Mouse (Mus musculus) limb, embryonic 12.5 days (tissue): ENCODE measurements around the gene Cdyl. TPM values are rescaled to one million over a fixed set of nuclear protein-coding genes. Genes with fewer than 3 reads are reported as not detected.

Source experiments
- ATAC-seq: fragments of 200-750 bp; cut with Nextera tagmentation; 2 replicates; pipeline ENCODE4 v1.8.0; 2017; ENCODE audit warnings: low read depth, moderate TSS enrichment; ENCODE audit not compliant: insufficient number of reproducible peaks, insufficient read depth, low FRiP score, low TSS enrichment
- H3K27ac ChIP-seq: fragments of 300-500 bp; sonication (generic); 2 replicates; pipeline ENCODE4 v1.5.1; 2016; ENCODE audit warnings: mild to moderate bottlenecking, moderate library complexity
- H3K27me3 ChIP-seq: fragments of 300-500 bp; sonication (generic); 2 replicates; pipeline ENCODE4 v1.6.1; 2016; ENCODE audit warnings: mild to moderate bottlenecking, moderate library complexity
- H3K36me3 ChIP-seq: fragments of 300-500 bp; sonication (generic); 2 replicates; pipeline ENCODE4 v1.6.1; 2016; ENCODE audit warnings: mild to moderate bottlenecking, moderate library complexity
- H3K4me1 ChIP-seq: fragments of 300-500 bp; sonication (generic); replicated peaks from 2 replicates; pipeline ENCODE4 v1.6.1; 2016
- H3K4me2 ChIP-seq: fragments of 300-500 bp; sonication (generic); 2 replicates; pipeline ENCODE4 v1.6.1; 2016; ENCODE audit warnings: mild to moderate bottlenecking, moderate library complexity
- H3K4me3 ChIP-seq: fragments of 300-500 bp; sonication (generic); replicated peaks from 2 replicates; pipeline ENCODE4 v1.5.1; 2016; ENCODE audit warnings: mild to moderate bottlenecking
- H3K9ac ChIP-seq: fragments of 300-500 bp; sonication (generic); replicated peaks from 2 replicates; pipeline ENCODE4 v1.6.1; 2016; ENCODE audit warnings: mild to moderate bottlenecking, moderate library complexity
- H3K9me3 ChIP-seq: fragments of 300-500 bp; sonication (generic); 2 replicates; pipeline ENCODE4 v1.6.1; 2016; ENCODE audit warnings: mild to moderate bottlenecking, moderate library complexity
- WGBS: fragments of 180-500 bp; shearing (Covaris S2); methylation state at CpG from one replicate; pipeline ENCODE4 v1.1.7; 2016; 5-methylcytosine and 5-hydroxymethylcytosine counted together
- polyA plus RNA-seq: library from polyadenylated mRNA; unstranded; fragments of >200 nt; fragmentation: Nextera tagmentation; extraction: Ambion mirVana; gene quantifications from 2 replicates; pipeline ENCODE4 v1.2.1, GENCODE M21; 2016

Cdyl gene
- polyA plus RNA-seq, 1 experiment from 2014 or later = 20.7 TPM

- Histone ChIP-seq H3K4me3 (no peak overlapping the region), H3K9me3 (no peaks in the 10 kb centered on the region), H3K27me3 (no peaks in the 10 kb centered on the region), H3K4me1 (peaks cover 48% of the 10 kb centered on the region), H3K4me2 (no peak overlapping the region), H3K9ac (no peak overlapping the region), H3K36me3 (peaks cover 28% of the 10 kb centered on the region), H3K27ac (no peak overlapping the region)
- no peak for ATAC-seq
- 75% methylated on average over 7 of the region's 7 CpGs for WGBS
Measured at GRCm38 (mm10) chr13:35813348-35814127, 153.9 kb downstream of the Cdyl start.

GRCm38 (mm10) chr13:35815205-35815726 lies 155.6 kb downstream of the Cdyl start:
- H3K36me3 ChIP-seq = peaks cover 40% of the 10 kb centered on the region
- no peaks in the 10 kb centered on the region for H3K27me3 ChIP-seq
- H3K27ac ChIP-seq = no peak overlapping the region
- H3K4me1 ChIP-seq = peaks cover 37% of the 10 kb centered on the region
- no peak overlapping the region for H3K4me2 ChIP-seq
- WGBS = 91% methylated on average over 8 of the region's 8 CpGs
- H3K9me3 ChIP-seq = no peaks in the 10 kb centered on the region
- no peak overlapping the region for H3K4me3 ChIP-seq
- no peak overlapping the region for H3K9ac ChIP-seq
- no peak for ATAC-seq

GRCm38 (mm10) chr13:35815782-35816368 lies 156.2 kb downstream of the Cdyl start:
- no peak overlapping the region for H3K4me3 ChIP-seq
- H3K36me3 ChIP-seq = peaks cover 40% of the 10 kb centered on the region
- no peak overlapping the region for H3K27ac ChIP-seq
- no peak overlapping the region for H3K4me2 ChIP-seq
- no peaks in the 10 kb centered on the region for H3K27me3 ChIP-seq
- peaks cover 40% of the 10 kb centered on the region for H3K4me1 ChIP-seq
- no peaks in the 10 kb centered on the region for H3K9me3 ChIP-seq
- ATAC-seq = 0 out of 2 replicates have a peak, but pooled peaks have one; percentile 11
- WGBS = 86% methylated on average over 16 of the region's 16 CpGs
- H3K9ac ChIP-seq = no peak overlapping the region

- H3K4me2 ChIP-seq = no peak overlapping the region
- ATAC-seq = no peak
- H3K9me3 ChIP-seq = no peaks in the 10 kb centered on the region
- H3K9ac ChIP-seq = no peak overlapping the region
- peaks cover 40% of the 10 kb centered on the region for H3K36me3 ChIP-seq
- no peak overlapping the region for H3K27ac ChIP-seq
- WGBS = 79% methylated on average over 3 of the region's 3 CpGs
- H3K4me3 ChIP-seq = no peak overlapping the region
- H3K4me1 ChIP-seq = peaks cover 39% of the 10 kb centered on the region
- no peaks in the 10 kb centered on the region for H3K27me3 ChIP-seq
Measured at GRCm38 (mm10) chr13:35817626-35818025, 158.0 kb downstream of the Cdyl start.

GRCm38 (mm10) chr13:35818060-35818459 lies 158.4 kb downstream of the Cdyl start:
- peaks cover 42% of the 10 kb centered on the region for H3K4me1 ChIP-seq
- no peak overlapping the region for H3K4me2 ChIP-seq
- peaks cover 40% of the 10 kb centered on the region for H3K36me3 ChIP-seq
- WGBS = 83% methylated on average over 4 of the region's 4 CpGs
- H3K27ac ChIP-seq = no peak overlapping the region
- H3K9ac ChIP-seq = no peak overlapping the region
- ATAC-seq = no peak
- no peak overlapping the region for H3K4me3 ChIP-seq
- H3K27me3 ChIP-seq = no peaks in the 10 kb centered on the region
- no peaks in the 10 kb centered on the region for H3K9me3 ChIP-seq

GRCm38 (mm10) chr13:35821821-35822454 lies 162.3 kb downstream of the Cdyl start:
- Histone ChIP-seq H3K4me3 (no peak overlapping the region), H3K27ac (peak overlapping the region; percentile 41; the same call in 1 of the 2 replicates), H3K9ac (no peak overlapping the region), H3K27me3 (no peaks in the 10 kb centered on the region), H3K9me3 (no peaks in the 10 kb centered on the region), H3K36me3 (peaks cover 54% of the 10 kb centered on the region), H3K4me2 (no peak overlapping the region), H3K4me1 (peaks cover 22% of the 10 kb centered on the region)
- ATAC-seq = no peak
- WGBS = 60% methylated on average over 10 of the region's 10 CpGs

GRCm38 (mm10) chr13:35822795-35823194 lies 163.2 kb downstream of the Cdyl start:
- H3K27ac ChIP-seq = no peak overlapping the region
- no peaks in the 10 kb centered on the region for H3K9me3 ChIP-seq
- H3K27me3 ChIP-seq = no peaks in the 10 kb centered on the region
- H3K4me3 ChIP-seq = no peak overlapping the region
- no peak for ATAC-seq
- peaks cover 50% of the 10 kb centered on the region for H3K36me3 ChIP-seq
- 55% methylated on average over 8 of the region's 8 CpGs for WGBS
- no peak overlapping the region for H3K9ac ChIP-seq
- H3K4me1 ChIP-seq = peaks cover 22% of the 10 kb centered on the region
- H3K4me2 ChIP-seq = no peak overlapping the region

- 89% methylated on average over 2 of the region's 2 CpGs for WGBS
- Histone ChIP-seq H3K9ac (no peak overlapping the region), H3K27ac (no peak overlapping the region), H3K27me3 (no peaks in the 10 kb centered on the region), H3K4me3 (no peak overlapping the region), H3K9me3 (no peaks in the 10 kb centered on the region), H3K36me3 (peaks cover 30% of the 10 kb centered on the region), H3K4me2 (no peak overlapping the region), H3K4me1 (peaks cover 22% of the 10 kb centered on the region)
- no peak for ATAC-seq
Measured at GRCm38 (mm10) chr13:35825639-35826038, 166.0 kb downstream of the Cdyl start.

- WGBS = 74% methylated on average over 6 of the region's 6 CpGs
- peaks cover 11% of the 10 kb centered on the region for H3K4me1 ChIP-seq
Measured at GRCm38 (mm10) chr13:35832676-35833075, 173.0 kb downstream of the Cdyl start.

GRCm38 (mm10) chr13:35833941-35834340 lies 174.3 kb downstream of the Cdyl start:
- Histone ChIP-seq H3K27ac (no peak overlapping the region), H3K36me3 (0 out of 2 replicates have a peak, but pooled peaks cover 4% of the 10 kb centered on the region), H3K27me3 (no peaks in the 10 kb centered on the region), H3K4me3 (no peak overlapping the region), H3K4me2 (no peak overlapping the region), H3K9me3 (no peaks in the 10 kb centered on the region), H3K9ac (no peak overlapping the region), H3K4me1 (peaks cover 11% of the 10 kb centered on the region)
- WGBS = 38% methylated on average over 6 of the region's 6 CpGs
- no peak for ATAC-seq

More at GRCm38 (mm10) chr13:35832676-35833075, 173.0 kb downstream of the Cdyl start:
- Histone ChIP-seq H3K27me3 (no peaks in the 10 kb centered on the region), H3K27ac (no peak overlapping the region), H3K36me3 (0 out of 2 replicates have a peak, but pooled peaks cover 4% of the 10 kb centered on the region), H3K4me2 (no peak overlapping the region), H3K4me3 (no peak overlapping the region), H3K9ac (no peak overlapping the region), H3K9me3 (no peaks in the 10 kb centered on the region)
- ATAC-seq = no peak

- Histone ChIP-seq H3K4me3 (no peak overlapping the region), H3K4me2 (no peak overlapping the region), H3K9ac (no peak overlapping the region), H3K4me1 (peaks cover 11% of the 10 kb centered on the region), H3K36me3 (peaks cover 5% of the 10 kb centered on the region; the same call in 1 of the 2 replicates), H3K27me3 (no peaks in the 10 kb centered on the region), H3K9me3 (no peaks in the 10 kb centered on the region), H3K27ac (no peak overlapping the region)
- ATAC-seq = no peak
- WGBS = 89% methylated on average over 7 of the region's 7 CpGs
Measured at GRCm38 (mm10) chr13:35835669-35836068, 176.0 kb downstream of the Cdyl start.
